Mouse (Mus musculus): ENCODE results near the gene Gm10271. TPM values are rescaled to one million over a fixed set of nuclear protein-coding genes. Genes with fewer than 3 reads are reported as not detected.

Gene Gm10271
- polyA plus RNA-seq, 1 experiment from 2014 or later = not detected

- H3K4me1 ChIP-seq (replicated peaks) = no peaks in the 10 kb centered on the region
- no peak overlapping the region for H3K9ac ChIP-seq
- no peak overlapping the region for H3K4me3 ChIP-seq
- 92% methylated on average over 11 of the region's 11 CpGs for WGBS
- peaks cover 56% of the 10 kb centered on the region for H3K36me3 ChIP-seq
- no peaks in the 10 kb centered on the region for H3K27me3 ChIP-seq
- ATAC-seq (ENCODE audit: low FRiP score) = no peak
- H3K4me2 ChIP-seq = no peak overlapping the region
- H3K9me3 ChIP-seq = no peaks in the 10 kb centered on the region
- no peak overlapping the region for H3K27ac ChIP-seq
Observed at GRCm38 (mm10) chr10:116926428-116927113, 45.8 kb downstream of the Gm10271 start.

GRCm38 (mm10) chr10:116923651-116924495, 48.5 kb downstream of the Gm10271 start:
- Histone ChIP-seq H3K4me1 (replicated peaks) (no peaks in the 10 kb centered on the region), H3K36me3 (peaks cover 57% of the 10 kb centered on the region), H3K27me3 (no peaks in the 10 kb centered on the region), H3K4me2 (no peak overlapping the region), H3K9me3 (no peaks in the 10 kb centered on the region), H3K27ac (no peak overlapping the region), H3K4me3 (no peak overlapping the region), H3K9ac (no peak overlapping the region)
- ATAC-seq (ENCODE audit: low FRiP score) = no peak
- 93% methylated on average over 19 of the region's 19 CpGs for WGBS

GRCm38 (mm10) chr10:116922161-116922560, 50.2 kb downstream of the Gm10271 start:
- Histone ChIP-seq H3K4me1 (replicated peaks) (no peaks in the 10 kb centered on the region), H3K9ac (no peak overlapping the region), H3K36me3 (peaks cover 56% of the 10 kb centered on the region), H3K4me3 (no peak overlapping the region), H3K9me3 (no peaks in the 10 kb centered on the region), H3K4me2 (no peak overlapping the region), H3K27ac (no peak overlapping the region), H3K27me3 (no peaks in the 10 kb centered on the region)
- WGBS = 94% methylated on average over 15 of the region's 15 CpGs
- no peak for ATAC-seq (ENCODE audit: low FRiP score)

GRCm38 (mm10) chr10:116921416-116921815, 51.0 kb downstream of the Gm10271 start:
- Histone ChIP-seq H3K4me3 (no peak overlapping the region), H3K27ac (no peak overlapping the region), H3K9me3 (no peaks in the 10 kb centered on the region), H3K9ac (no peak overlapping the region), H3K27me3 (no peaks in the 10 kb centered on the region), H3K4me1 (replicated peaks) (no peaks in the 10 kb centered on the region), H3K36me3 (peaks cover 51% of the 10 kb centered on the region), H3K4me2 (no peak overlapping the region)
- no peak for ATAC-seq (ENCODE audit: low FRiP score)
- WGBS = 93% methylated on average over 15 of the region's 15 CpGs

- Histone ChIP-seq H3K4me3 (no peak overlapping the region), H3K4me1 (replicated peaks) (no peaks in the 10 kb centered on the region), H3K4me2 (no peak overlapping the region), H3K27me3 (no peaks in the 10 kb centered on the region), H3K27ac (no peak overlapping the region), H3K9me3 (no peaks in the 10 kb centered on the region), H3K36me3 (peaks cover 48% of the 10 kb centered on the region), H3K9ac (no peak overlapping the region)
- ATAC-seq (ENCODE audit: low FRiP score) = no peak
- WGBS = 91% methylated on average over 8 of the region's 8 CpGs
Observed at GRCm38 (mm10) chr10:116920641-116921040, 51.8 kb downstream of the Gm10271 start.

GRCm38 (mm10) chr10:116919368-116920317, 52.8 kb downstream of the Gm10271 start:
- Histone ChIP-seq H3K4me3 (no peak overlapping the region), H3K27ac (no peak overlapping the region), H3K36me3 (peaks cover 49% of the 10 kb centered on the region), H3K9me3 (no peaks in the 10 kb centered on the region), H3K4me2 (no peak overlapping the region), H3K9ac (no peak overlapping the region), H3K4me1 (replicated peaks) (no peaks in the 10 kb centered on the region), H3K27me3 (no peaks in the 10 kb centered on the region)
- 86% methylated on average over 25 of the region's 25 CpGs for WGBS
- no peak for ATAC-seq (ENCODE audit: low FRiP score)

GRCm38 (mm10) chr10:116916581-116916980, 55.8 kb downstream of the Gm10271 start:
- H3K27me3 ChIP-seq = no peaks in the 10 kb centered on the region
- WGBS = 89% methylated on average over 8 of the region's 8 CpGs
- no peaks in the 10 kb centered on the region for H3K4me1 ChIP-seq (replicated peaks)
- no peak overlapping the region for H3K27ac ChIP-seq
- H3K36me3 ChIP-seq = peaks cover 56% of the 10 kb centered on the region
- H3K4me3 ChIP-seq = no peak overlapping the region
- H3K9ac ChIP-seq = no peak overlapping the region
- H3K4me2 ChIP-seq = no peak overlapping the region
- no peaks in the 10 kb centered on the region for H3K9me3 ChIP-seq
- ATAC-seq (ENCODE audit: low FRiP score) = no peak

GRCm38 (mm10) chr10:116915286-116915685, 57.1 kb downstream of the Gm10271 start:
- Histone ChIP-seq H3K4me2 (no peak overlapping the region), H3K36me3 (peaks cover 62% of the 10 kb centered on the region), H3K27ac (no peak overlapping the region), H3K4me3 (no peak overlapping the region), H3K9ac (no peak overlapping the region), H3K27me3 (no peaks in the 10 kb centered on the region), H3K9me3 (no peaks in the 10 kb centered on the region), H3K4me1 (replicated peaks) (no peaks in the 10 kb centered on the region)
- no peak for ATAC-seq (ENCODE audit: low FRiP score)
- 94% methylated on average over 8 of the region's 8 CpGs for WGBS

GRCm38 (mm10) chr10:116914586-116914985, 57.8 kb downstream of the Gm10271 start:
- H3K27me3 ChIP-seq = no peaks in the 10 kb centered on the region
- ATAC-seq (ENCODE audit: low FRiP score) = no peak
- no peak overlapping the region for H3K27ac ChIP-seq
- H3K4me3 ChIP-seq = no peak overlapping the region
- H3K4me1 ChIP-seq (replicated peaks) = no peaks in the 10 kb centered on the region
- 94% methylated on average over 9 of the region's 9 CpGs for WGBS
- no peak overlapping the region for H3K4me2 ChIP-seq
- peaks cover 69% of the 10 kb centered on the region for H3K36me3 ChIP-seq
- no peak overlapping the region for H3K9ac ChIP-seq
- no peaks in the 10 kb centered on the region for H3K9me3 ChIP-seq

GRCm38 (mm10) chr10:116913647-116914273, 58.6 kb downstream of the Gm10271 start:
- Histone ChIP-seq H3K4me3 (no peak overlapping the region), H3K27me3 (no peaks in the 10 kb centered on the region), H3K9ac (no peak overlapping the region), H3K4me2 (no peak overlapping the region), H3K27ac (no peak overlapping the region), H3K36me3 (peaks cover 72% of the 10 kb centered on the region), H3K9me3 (no peaks in the 10 kb centered on the region), H3K4me1 (replicated peaks) (no peaks in the 10 kb centered on the region)
- no peak for ATAC-seq (ENCODE audit: low FRiP score)
- 93% methylated on average over 17 of the region's 17 CpGs for WGBS

GRCm38 (mm10) chr10:116912850-116913249, 59.6 kb downstream of the Gm10271 start:
- H3K4me3 ChIP-seq = no peak overlapping the region
- no peaks in the 10 kb centered on the region for H3K9me3 ChIP-seq
- H3K27ac ChIP-seq = no peak overlapping the region
- no peak overlapping the region for H3K4me2 ChIP-seq
- ATAC-seq (ENCODE audit: low FRiP score) = no peak
- 95% methylated on average over 9 of the region's 9 CpGs for WGBS
- H3K9ac ChIP-seq = no peak overlapping the region
- no peaks in the 10 kb centered on the region for H3K4me1 ChIP-seq (replicated peaks)
- peaks cover 73% of the 10 kb centered on the region for H3K36me3 ChIP-seq
- no peaks in the 10 kb centered on the region for H3K27me3 ChIP-seq

Measured in hindbrain, embryonic 13.5 days (tissue).